Mouse (Mus musculus) G1E (cell line): Measurements from ENCODE around the gene Tsga10ip. TPM values are rescaled to one million over a fixed set of nuclear protein-coding genes. Genes with fewer than 3 reads are reported as not detected.
"Not testable (repeated sequence)": the region's sequence is repeated elsewhere in the genome, so short reads cannot be mapped to it uniquely, and the experiment has no call there.

Source experiments
- ATAC-seq: 2 replicates; pipeline ENCODE4 v1.8.0; 2016; ENCODE audit warnings: mild to moderate bottlenecking; ENCODE audit not compliant: insufficient number of reproducible peaks, poor library complexity, low FRiP score, severe bottlenecking; ENCODE audit errors: extremely low read depth
- DNase-seq: peaks from one replicate; pipeline ENCODE4 v3.0.0; 2012; ENCODE audit warnings: low spot score
- H3K27me3 ChIP-seq: 2 replicates; pipeline ENCODE4 v1.6.1; 2012; ENCODE audit warnings: mild to moderate bottlenecking, low read length, inconsistent platforms; ENCODE audit not compliant: insufficient read depth
- H3K36me3 ChIP-seq: replicated peaks from 2 replicates; pipeline ENCODE3; 2012; ENCODE audit warnings: mild to moderate bottlenecking, inconsistent platforms
- H3K4me1 ChIP-seq: 2 replicates; pipeline ENCODE4 v1.6.1; 2012; ENCODE audit warnings: low read depth, low read length, inconsistent platforms, mixed read lengths; ENCODE audit not compliant: insufficient read depth
- H3K4me3 ChIP-seq: 2 replicates; pipeline ENCODE4 v1.5.1; 2012; ENCODE audit warnings: low read depth, mild to moderate bottlenecking, inconsistent platforms, low read length, moderate library complexity, mixed read lengths
- H3K9me3 ChIP-seq: replicated peaks from 2 replicates; pipeline ENCODE4 v1.6.1; 2012; ENCODE audit warnings: inconsistent platforms
- CTCF ChIP-seq: IDR thresholded peaks from 2 replicates; pipeline ENCODE4 v1.5.1; 2012; ENCODE audit warnings: low read depth, low read length, inconsistent platforms, mixed read lengths
- GATA1 ChIP-seq: IDR thresholded peaks from 2 replicates; pipeline ENCODE4 v1.6.1; 2012; ENCODE audit warnings: borderline replicate concordance, low read length, inconsistent platforms, mixed read lengths
- GATA2 ChIP-seq: IDR thresholded peaks from 2 replicates; pipeline ENCODE4 v1.6.1; 2012; ENCODE audit warnings: low read depth, low read length, inconsistent platforms, borderline replicate concordance
- POLR2AphosphoS5 ChIP-seq: IDR thresholded peaks from 2 replicates; pipeline ENCODE4 v1.6.1; 2012; ENCODE audit warnings: low read depth, low read length, inconsistent platforms; ENCODE audit not compliant: insufficient replicate concordance
- TAL1 ChIP-seq: conservative IDR thresholded peaks from 2 replicates; pipeline ENCODE4 v1.6.1; 2012; ENCODE audit warnings: low read depth, low read length, inconsistent platforms, mixed read lengths
- polyA plus RNA-seq: library from polyadenylated mRNA; stranded (reverse); fragments of >175 nt; gene quantifications from 2 replicates; pipeline ENCODE4 v1.2.3, GENCODE M21; 2012
- total RNA-seq, 2 experiments: library from RNA; stranded (forward) in 1 of 2; stranded (reverse) in 1 of 2; fragments of 200-1000 nt in 1 of 2; fragments of >200 nt in 1 of 2; fragmentation: Nextera tagmentation in 1 of 2; gene quantifications; 2 replicates each; pipeline ENCODE4 v1.2.3; 2014 to 2017

Tsga10ip gene
- total and polyA plus RNA-seq, 3 experiments = 0.11 to 0.74 TPM; not detected in 1

GRCm38 (mm10) chr19:5409068-5409467 lies 6.7 kb upstream of the Tsga10ip start:
- TF ChIP-seq TAL1 (no peak), POLR2AphosphoS5 (no peak), GATA2 (no peak), GATA1 (no peak), CTCF (no peak)
- no peak overlapping the region for H3K4me3 ChIP-seq
- peaks cover 6% of the 10 kb centered on the region for H3K36me3 ChIP-seq
- DNase-seq (no peak), ATAC-seq (no peak)
- no peaks in the 10 kb centered on the region for H3K9me3 ChIP-seq
- H3K4me1 ChIP-seq = peaks cover 34% of the 10 kb centered on the region
- peaks cover 8% of the 10 kb centered on the region; the same call in 1 of the 2 replicates for H3K27me3 ChIP-seq

GRCm38 (mm10) chr19:5408057-5409001 lies 6.0 kb upstream of the Tsga10ip start:
- H3K4me1 ChIP-seq = peaks cover 34% of the 10 kb centered on the region
- no peaks in the 10 kb centered on the region for H3K9me3 ChIP-seq
- TF ChIP-seq TAL1 = no peak
- no peak for TF ChIP-seq GATA2
- TF ChIP-seq GATA1 = no peak
- no peak for TF ChIP-seq POLR2AphosphoS5
- no peak for TF ChIP-seq CTCF
- H3K4me3 ChIP-seq = no peak overlapping the region
- ATAC-seq = no peak
- DNase-seq = no peak
- peaks cover 8% of the 10 kb centered on the region; the same call in 1 of the 2 replicates for H3K27me3 ChIP-seq
- H3K36me3 ChIP-seq = peaks cover 6% of the 10 kb centered on the region

GRCm38 (mm10) chr19:5407133-5407532 lies 4.8 kb upstream of the Tsga10ip start:
- Histone ChIP-seq H3K4me1 (peaks cover 36% of the 10 kb centered on the region), H3K27me3 (peaks cover 8% of the 10 kb centered on the region; the same call in 1 of the 2 replicates), H3K9me3 (no peaks in the 10 kb centered on the region), H3K4me3 (peak overlapping the region; percentile 69), H3K36me3 (peaks cover 6% of the 10 kb centered on the region)
- TF ChIP-seq TAL1 = no peak
- TF ChIP-seq CTCF = peak; percentile 29; the same call in 1 of the 2 replicates
- ATAC-seq (no peak), DNase-seq (no peak)

- not testable (repeated sequence) for H3K36me3 ChIP-seq, ATAC-seq, H3K9me3 ChIP-seq, H3K27me3 ChIP-seq, DNase-seq
- Histone ChIP-seq H3K4me3 (peak overlapping the region; percentile 69), H3K4me1 (peaks cover 38% of the 10 kb centered on the region)
Observed at GRCm38 (mm10) chr19:5406531-5407126, 4.3 kb upstream of the Tsga10ip start.

- Histone ChIP-seq H3K36me3 (peaks cover 6% of the 10 kb centered on the region), H3K4me3 (peak overlapping the region; percentile 58), H3K9me3 (no peaks in the 10 kb centered on the region), H3K27me3 (peaks cover 5% of the 10 kb centered on the region; the same call in 1 of the 2 replicates), H3K4me1 (peaks cover 40% of the 10 kb centered on the region)
- DNase-seq = no peak
- TF ChIP-seq CTCF (no peak), TAL1 (no peak), POLR2AphosphoS5 (no peak), GATA2 (no peak), GATA1 (no peak)
- no peak for ATAC-seq
Observed at GRCm38 (mm10) chr19:5405924-5406323, 3.6 kb upstream of the Tsga10ip start.

- H3K36me3 ChIP-seq, ATAC-seq, H3K4me3 ChIP-seq, DNase-seq, H3K9me3 ChIP-seq: not testable (repeated sequence)
- H3K27me3 ChIP-seq = peaks cover 15% of the 10 kb centered on the region; the same call in 1 of the 2 replicates
- H3K4me1 ChIP-seq = peaks cover 22% of the 10 kb centered on the region
Observed at GRCm38 (mm10) chr19:5401073-5401472, 1.3 kb downstream of the Tsga10ip start.
